Mouse (Mus musculus) testis, adult 2 months (tissue): ENCODE measurements around the gene Macrod1.

Experiments used
- CTCF ChIP-seq: fragments of 200-500 bp; IDR thresholded peaks from 2 replicates; pipeline ENCODE4 v1.5.1; 2012; ENCODE audit warnings: low read depth, mild to moderate bottlenecking, inconsistent platforms, low read length, moderate library complexity; ENCODE audit not compliant: control insufficient read depth, insufficient read depth, insufficient replicate concordance
- POLR2A ChIP-seq: fragments of 200-500 bp; IDR thresholded peaks from 2 replicates; pipeline ENCODE4 v1.6.1; 2012; ENCODE audit warnings: low read depth, mild to moderate bottlenecking, inconsistent platforms, low read length, moderate library complexity; ENCODE audit not compliant: control insufficient read depth

DNA sequence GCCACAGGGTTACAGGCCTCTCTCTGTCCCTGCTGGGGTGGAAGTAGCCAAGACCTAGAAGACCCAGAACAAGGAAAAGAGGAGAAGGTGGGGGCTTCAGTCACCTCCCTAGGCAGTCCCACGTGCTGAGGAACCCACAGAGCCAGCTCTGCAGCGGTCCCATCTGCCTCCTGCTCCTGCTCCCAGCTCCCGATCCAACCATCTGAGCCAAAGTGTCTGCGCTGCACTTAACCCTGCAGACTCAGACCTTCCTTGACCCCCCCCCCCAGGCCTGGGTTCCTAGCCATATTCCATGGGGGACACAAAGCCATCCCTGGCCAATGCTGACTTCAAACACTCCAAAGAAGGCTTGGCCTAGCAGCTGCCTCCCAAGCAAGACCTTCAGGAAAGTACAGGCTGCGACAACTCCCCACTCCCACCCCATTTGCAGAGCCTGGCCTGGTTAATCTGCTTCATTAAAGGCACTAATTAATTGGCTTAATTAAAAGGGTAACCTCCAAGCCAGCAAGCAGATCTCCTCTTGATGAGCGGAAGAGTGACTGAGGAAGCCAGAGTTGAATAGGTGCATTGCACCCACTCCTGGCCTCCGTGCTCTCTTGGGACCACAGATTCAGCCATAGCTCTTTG is 94.8 kb downstream of the Macrod1 start:
- TF ChIP-seq CTCF, result no peak
- no peak for TF ChIP-seq POLR2A
